Mouse (Mus musculus): ENCODE measurements around the gene Olfr610.
"Not testable (repeated sequence)": the region's sequence is repeated elsewhere in the genome, so short reads cannot be mapped to it uniquely, and the experiment has no call there.

DNA sequence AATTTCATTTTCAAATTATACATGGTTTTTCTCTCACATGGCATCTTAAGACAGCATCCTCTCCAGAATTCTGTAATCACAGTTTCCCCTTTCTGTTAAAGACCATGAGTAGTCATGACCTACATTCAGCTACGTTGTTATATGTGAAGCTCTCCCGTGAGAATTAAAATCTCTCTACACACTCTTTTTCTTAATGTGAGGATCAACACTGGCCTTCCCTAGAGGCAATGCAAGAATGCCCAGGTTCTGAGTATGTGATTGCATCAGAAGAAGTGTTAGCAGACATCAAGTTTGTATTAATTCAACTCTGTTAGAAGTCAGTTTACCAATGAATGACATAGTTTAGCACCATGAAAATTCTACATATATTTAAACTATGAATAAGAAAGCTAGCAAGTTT, 30.7 kb upstream of the Olfr610 start, which contains the start of gene Olfr612:
- TF ChIP-seq CTCF (IDR thresholded peaks at IDR 0.05; ENCODE audit: borderline replicate concordance, insufficient read depth, low read depth, low read length); POLR2A (IDR thresholded peaks at IDR 0.05; ENCODE audit: borderline replicate concordance, insufficient read depth, low read length): not testable (repeated sequence)

All from cerebellum, adult 2 months (tissue).